Comparison of ENCODE assay signal across 8 mouse cellular contexts in genomic region chr9:40391852-40392695, GRCm38 (mm10).
DNase-seq lines count a peak whose midpoint lies in the region; ATAC-seq and TF ChIP-seq lines count a peak whose summit lies in the region.

No protein-coding gene starts in this region.

- no peak overlapping the region for H3K4me3 ChIP-seq in lung, embryonic 14.5 days (ENCODE audit: low read depth, low read length)
- no peak overlapping the region for H3K4me3 ChIP-seq in lung, adult 2 months (replicated peaks; ENCODE audit: extremely low read depth, low read depth, low read length)
- peak overlapping the region; percentile 19 for H3K4me3 ChIP-seq in midbrain, embryonic 12.5 days

- whole genome bisulfite sequencing in lung, embryonic 14.5 days, result 25% methylated on average over 20 of the region's 20 CpGs
- WGBS in lung, adult 2 months, result 46% methylated on average over 20 of the region's 20 CpGs
- WGBS in midbrain, embryonic 12.5 days, result 15% methylated on average over 20 of the region's 20 CpGs

- H3K9ac ChIP-seq in lung, embryonic 14.5 days, result no peak overlapping the region; the same call in 1 of the 2 replicates
- H3K9ac ChIP-seq in midbrain, embryonic 12.5 days (replicated peaks), result peak overlapping the region; percentile 20; the same call in 1 of the 2 replicates

- peak; percentile 81 for DNase-seq in lung, embryonic 14.5 days
- no peak for DNase-seq in lung, adult 2 months
- DNase-seq in cerebellum, adult 9-11 months, result peak; percentile 86
- DNase-seq in frontal cortex, postnatal 10 days (ENCODE audit: low spot score in 2 of 2), result peak; percentile 62 to 71
- DNase-seq in layer of hippocampus, postnatal 25 days (ENCODE audit: extremely low spot score in 1 of 2, low spot score in 1 of 2), result peak; percentile 65 to 68
- DNase-seq in gastrocnemius, adult 18-20 months (ENCODE audit: low spot score), result no peak
- DNase-seq in gastrocnemius, postnatal 10 days, result no peak

- TF ChIP-seq CTCF in lung, embryonic 14.5 days (IDR thresholded peaks at IDR 0.05; ENCODE audit: low read depth), result peak; percentile 37; the same call in 1 of the 2 replicates
- no peak for TF ChIP-seq CTCF in lung, adult 2 months (IDR thresholded peaks at IDR 0.05; ENCODE audit: insufficient read depth, low read length)

- peak overlapping the region; percentile 49 for H3K4me2 ChIP-seq in lung, embryonic 14.5 days
- H3K4me2 ChIP-seq in midbrain, embryonic 12.5 days (replicated peaks), result peak overlapping the region; percentile 43

- no peaks in the 10 kb centered on the region for H3K36me3 ChIP-seq in lung, embryonic 14.5 days (ENCODE audit: insufficient read depth)
- H3K36me3 ChIP-seq in midbrain, embryonic 12.5 days, result no peaks in the 10 kb centered on the region

- H3K4me1 ChIP-seq in lung, embryonic 14.5 days (ENCODE audit: insufficient read depth), result no peaks in the 10 kb centered on the region
- H3K4me1 ChIP-seq in lung, adult 2 months (ENCODE audit: control insufficient read depth, insufficient read depth, low read length), result no peaks in the 10 kb centered on the region
- peaks cover 25% of the 10 kb centered on the region for H3K4me1 ChIP-seq in midbrain, embryonic 12.5 days

- H3K27me3 ChIP-seq in lung, embryonic 14.5 days (ENCODE audit: insufficient read depth, low read length), result no peaks in the 10 kb centered on the region
- 0 out of 2 replicates have a peak, but pooled peaks cover 5% of the 10 kb centered on the region for H3K27me3 ChIP-seq in midbrain, embryonic 12.5 days

- 0 out of 2 replicates have a peak overlapping the region, but pooled peaks have one; percentile 30 for H3K27ac ChIP-seq in lung, embryonic 14.5 days (ENCODE audit: low read depth)
- H3K27ac ChIP-seq in midbrain, embryonic 12.5 days (replicated peaks), result peak overlapping the region; percentile 77

- no peaks in the 10 kb centered on the region for H3K9me3 ChIP-seq in lung, embryonic 14.5 days (ENCODE audit: low read depth, low read length)
- no peaks in the 10 kb centered on the region for H3K9me3 ChIP-seq in midbrain, embryonic 12.5 days

- no peak for TF ChIP-seq POLR2A in lung, adult 2 months (IDR thresholded peaks at IDR 0.05; ENCODE audit: borderline replicate concordance, extremely low read depth, low read depth, low read length)

- ATAC-seq in lung, embryonic 14.5 days (ENCODE audit: insufficient read depth), result peak; percentile 82
- ATAC-seq in midbrain, embryonic 12.5 days (ENCODE audit: low FRiP score, low read depth), result peak; percentile 89

Comparison
In these comparisons a context has a peak if more than half of its experiments do, and no peak if none do; other contexts are left out.
1. DNase-seq: peak in lung, embryonic 14.5 days (single experiment), cerebellum, adult 9-11 months (single experiment), frontal cortex, postnatal 10 days (2 of 2) and layer of hippocampus, postnatal 25 days (2 of 2); none in lung, adult 2 months (single experiment), gastrocnemius, adult 18-20 months (single experiment) and gastrocnemius, postnatal 10 days (single experiment).